Mouse (Mus musculus) ES-Bruce4 (cell line): ENCODE measurements around the gene Inpp4a.

Experiments used
- CTCF ChIP-seq: IDR thresholded peaks from one replicate; pipeline ENCODE4 v1.8.1; 2011; ENCODE audit warnings: low read depth, low read length
- EP300 ChIP-seq: IDR thresholded peaks from 2 replicates; pipeline ENCODE4 v1.6.1; 2011; ENCODE audit warnings: low read depth, low read length; ENCODE audit not compliant: insufficient read depth
- POLR2A ChIP-seq: IDR thresholded peaks from one replicate; pipeline ENCODE4 v1.8.1; 2011; ENCODE audit warnings: low read length; ENCODE audit not compliant: insufficient read depth

- TF ChIP-seq CTCF: no peak
- TF ChIP-seq POLR2A: no peak
- TF ChIP-seq EP300: no peak
Observed at GRCm38 (mm10) chr1:37451270-37451669, 151.6 kb downstream of the Inpp4a start.
